ENCODE assay signal across 8 mouse cellular contexts in genomic region chrX:13230615-13231179, GRCm38 (mm10). TPM values are rescaled to one million over a fixed set of nuclear protein-coding genes. Genes with fewer than 3 reads are reported as not detected.
A peak's percentile ranks its signal among the peaks of the same experiment; 100 is the strongest.
DNase-seq lines count a peak whose midpoint lies in the region; ATAC-seq and TF ChIP-seq lines count a peak whose summit lies in the region.

No protein-coding gene starts in this region.

- peak overlapping the region; percentile 30 for H3K4me2 ChIP-seq in kidney, embryonic 14.5 days (replicated peaks; ENCODE audit: low read depth, low read length)
- peak overlapping the region; percentile 49 for H3K4me2 ChIP-seq in limb, embryonic 14.5 days (replicated peaks; ENCODE audit: low read depth, low read length, severe bottlenecking)
- H3K4me2 ChIP-seq in midbrain, embryonic 16.5 days (ENCODE audit: low read length), result peak overlapping the region; percentile 52

- TF ChIP-seq POLR2A in bone marrow macrophage, adult 2 months (IDR thresholded peaks at IDR 0.05; ENCODE audit: borderline replicate concordance, low read depth, low read length), result no peak
- peak; percentile 58 for TF ChIP-seq POLR2A in embryonic fibroblast, embryonic 13.5 days (IDR thresholded peaks at IDR 0.05; ENCODE audit: low read depth, low read length)
- 0 out of 2 replicates have a peak, but pooled peaks have one; percentile 18 for TF ChIP-seq POLR2A in limb, embryonic 14.5 days (IDR thresholded peaks at IDR 0.05; ENCODE audit: borderline replicate concordance, extremely low read depth, insufficient read depth, insufficient read length)

- no peaks in the 10 kb centered on the region for H3K36me3 ChIP-seq in C2C12 (ENCODE audit: control insufficient read depth, insufficient read depth)
- H3K36me3 ChIP-seq in kidney, embryonic 14.5 days (ENCODE audit: control insufficient read depth, insufficient read depth, low read length), result no peaks in the 10 kb centered on the region
- H3K36me3 ChIP-seq in limb, embryonic 14.5 days (ENCODE audit: control insufficient read depth, insufficient read depth, low read length), result no peaks in the 10 kb centered on the region
- no peaks in the 10 kb centered on the region for H3K36me3 ChIP-seq in midbrain, embryonic 16.5 days (ENCODE audit: control insufficient read depth, insufficient read depth, low read length)

- TF ChIP-seq CTCF in C2C12 (IDR thresholded peaks at IDR 0.05; ENCODE audit: control insufficient read depth, insufficient read depth, insufficient read length), result no peak
- no peak for TF ChIP-seq CTCF in bone marrow macrophage, adult 2 months (IDR thresholded peaks at IDR 0.05; ENCODE audit: low read depth, low read length)
- TF ChIP-seq CTCF in embryonic fibroblast, embryonic 13.5 days (IDR thresholded peaks at IDR 0.05; ENCODE audit: borderline replicate concordance, insufficient read depth, low read length), result no peak

- H3K4me1 ChIP-seq in bone marrow macrophage, adult 2 months (ENCODE audit: control insufficient read depth, insufficient read depth, low read length), result no peaks in the 10 kb centered on the region; the same call in none of the 2 replicates
- H3K4me1 ChIP-seq in embryonic fibroblast, embryonic 13.5 days (ENCODE audit: control insufficient read depth, insufficient read depth, low read length), result no peaks in the 10 kb centered on the region
- no peaks in the 10 kb centered on the region for H3K4me1 ChIP-seq in kidney, embryonic 14.5 days (ENCODE audit: control insufficient read depth, insufficient read depth, low read length)
- H3K4me1 ChIP-seq in limb, embryonic 14.5 days (ENCODE audit: control insufficient read depth, insufficient read depth, low read length), result no peaks in the 10 kb centered on the region
- H3K4me1 ChIP-seq in midbrain, embryonic 16.5 days (ENCODE audit: control insufficient read depth, insufficient read depth, low read length), result peaks cover 3% of the 10 kb centered on the region; the same call in 1 of the 2 replicates

- H3K27ac ChIP-seq in bone marrow macrophage, adult 2 months (ENCODE audit: insufficient read depth, low read depth, low read length), result peak overlapping the region; percentile 40
- peak overlapping the region; percentile 88 for H3K27ac ChIP-seq in embryonic fibroblast, embryonic 13.5 days (ENCODE audit: insufficient read depth, low read length)
- H3K27ac ChIP-seq in kidney, embryonic 14.5 days (ENCODE audit: low read depth, low read length), result peak overlapping the region; percentile 71
- peak overlapping the region; percentile 80 for H3K27ac ChIP-seq in limb, embryonic 14.5 days (replicated peaks; ENCODE audit: low read depth, low read length)
- H3K27ac ChIP-seq in midbrain, embryonic 16.5 days (ENCODE audit: low read length), result peak overlapping the region; percentile 89

- no peaks in the 10 kb centered on the region for H3K27me3 ChIP-seq in C2C12 (ENCODE audit: control insufficient read depth, insufficient read depth, insufficient read length)
- 0 out of 2 replicates have a peak, but pooled peaks cover 3% of the 10 kb centered on the region for H3K27me3 ChIP-seq in kidney, embryonic 14.5 days (ENCODE audit: control insufficient read depth, insufficient read depth, low read length)
- H3K27me3 ChIP-seq in limb, embryonic 14.5 days (ENCODE audit: control insufficient read depth, insufficient read depth, low read length), result no peaks in the 10 kb centered on the region
- H3K27me3 ChIP-seq in midbrain, embryonic 16.5 days (ENCODE audit: control insufficient read depth, insufficient read depth, low read depth, low read length), result no peaks in the 10 kb centered on the region; the same call in none of the 2 replicates

- no peaks in the 10 kb centered on the region for H3K79me2 ChIP-seq in C2C12 (ENCODE audit: control insufficient read depth, insufficient read depth)

- peak; percentile 87 to 92 for DNase-seq in heart, adult 9 months (ENCODE audit: low spot score in 2 of 2)
- DNase-seq in limb, embryonic 14.5 days (ENCODE audit: low spot score), result peak; percentile 89
- DNase-seq in spleen, postnatal 4 days (ENCODE audit: low spot score in 2 of 2), result peak; percentile 68 to 77

- peak overlapping the region; percentile 29; the same call in 1 of the 2 replicates for H3K9ac ChIP-seq in kidney, embryonic 14.5 days (ENCODE audit: low read depth, low read length)
- H3K9ac ChIP-seq in limb, embryonic 14.5 days (ENCODE audit: low read depth, low read length, severe bottlenecking), result peak overlapping the region; percentile 44
- peak overlapping the region; percentile 54 for H3K9ac ChIP-seq in midbrain, embryonic 16.5 days (ENCODE audit: low read depth, low read length)

- H3ac ChIP-seq in C2C12 (ENCODE audit: control insufficient read depth, insufficient read length, low read depth), result peak overlapping the region; percentile 27

- H3K4me3 ChIP-seq in C2C12 (ENCODE audit: insufficient read depth, poor library complexity, severe bottlenecking), result peak overlapping the region; percentile 24
- H3K4me3 ChIP-seq in bone marrow macrophage, adult 2 months (ENCODE audit: insufficient read depth, low read length), result peak overlapping the region; percentile 63
- peak overlapping the region; percentile 48 for H3K4me3 ChIP-seq in embryonic fibroblast, embryonic 13.5 days (ENCODE audit: insufficient read depth, low read length)
- peak overlapping the region; percentile 34; the same call in 1 of the 2 replicates for H3K4me3 ChIP-seq in kidney, embryonic 14.5 days (ENCODE audit: low read length)
- H3K4me3 ChIP-seq in limb, embryonic 14.5 days (replicated peaks; ENCODE audit: low read length), result peak overlapping the region; percentile 38
- H3K4me3 ChIP-seq in midbrain, embryonic 16.5 days (ENCODE audit: low read depth, low read length), result peak overlapping the region; percentile 38

- WGBS in kidney, embryonic 14.5 days, result 14% methylated on average over 17 of the region's 17 CpGs
- 13% methylated on average over 17 of the region's 17 CpGs for WGBS in limb, embryonic 14.5 days
- 9% methylated on average over 17 of the region's 17 CpGs for WGBS in midbrain, embryonic 16.5 days

- peak; percentile 98 for ATAC-seq in kidney, embryonic 14.5 days (ENCODE audit: low FRiP score, low TSS enrichment)
- ATAC-seq in limb, embryonic 14.5 days (ENCODE audit: low FRiP score, low read depth), result peak; percentile 97
- ATAC-seq in midbrain, embryonic 16.5 days, result peak; percentile 99

- no peaks in the 10 kb centered on the region for H3K79me3 ChIP-seq in C2C12 (ENCODE audit: low read depth)

- no peaks in the 10 kb centered on the region for H3K9me3 ChIP-seq in kidney, embryonic 14.5 days (ENCODE audit: control insufficient read depth, low read length)
- no peaks in the 10 kb centered on the region for H3K9me3 ChIP-seq in limb, embryonic 14.5 days (ENCODE audit: control insufficient read depth, low read length)
- no peaks in the 10 kb centered on the region for H3K9me3 ChIP-seq in midbrain, embryonic 16.5 days (replicated peaks; ENCODE audit: control insufficient read depth, low read length, poor library complexity, severe bottlenecking)

TF ChIP-seq in C2C12, 6 proteins besides CTCF, POLR2A, EP300 and RAD21:
- peak; percentile 24 for TF ChIP-seq MAX (IDR thresholded peaks at IDR 0.05)
- TF ChIP-seq MYOG (IDR thresholded peaks at IDR 0.05; ENCODE audit: control insufficient read depth, extremely low read depth, insufficient read length), result no peak

RNA-seq across cellular contexts. Expression of gene Ddx3x, which starts 50.1 kb away (rescaled TPM):
- polyA plus RNA-seq in C2C12 (2012; fragmentation: generic; extraction: Trizol), result 63.1 TPM
- polyA plus RNA-seq in bone marrow macrophage, adult 2 months (2012; ENCODE audit: insufficient read depth, insufficient read length, missing spikeins), result 193 and 212 TPM in 2 replicates
- polyA plus RNA-seq in embryonic fibroblast, embryonic 13.5 days (2011; ENCODE audit: insufficient read length, low read depth, missing spikeins), result 266 and 340 TPM in 2 replicates
- 131 and 161 TPM in 2 replicates for polyA plus RNA-seq in kidney, embryonic 14.5 days (2014; fragmentation: Nextera tagmentation; extraction: Ambion mirVana)
- polyA plus RNA-seq in limb, embryonic 14.5 days (2012; rRNA removed), result 91.4 and 100 TPM in 2 replicates
- polyA plus RNA-seq in limb, embryonic 14.5 days (2014; fragmentation: Nextera tagmentation; extraction: Ambion mirVana), result 126 and 159 TPM in 2 replicates
- polyA plus RNA-seq in midbrain, embryonic 16.5 days (2015; fragmentation: Nextera tagmentation; extraction: Ambion mirVana), result 97.9 and 106 TPM in 2 replicates

Comparison
In these comparisons a context has a peak if more than half of its experiments do, and no peak if none do; other contexts are left out.
1. Peak in every context shown above with its lines: DNase-seq, ATAC-seq, H3K4me3 ChIP-seq and H3K27ac ChIP-seq.